Mouse (Mus musculus): Measurements from ENCODE around the gene Rcan2.
"Not testable (repeated sequence)": the region's sequence is repeated elsewhere in the genome, so short reads cannot be mapped to it uniquely, and the experiment has no call there.

Gene Rcan2

DNA sequence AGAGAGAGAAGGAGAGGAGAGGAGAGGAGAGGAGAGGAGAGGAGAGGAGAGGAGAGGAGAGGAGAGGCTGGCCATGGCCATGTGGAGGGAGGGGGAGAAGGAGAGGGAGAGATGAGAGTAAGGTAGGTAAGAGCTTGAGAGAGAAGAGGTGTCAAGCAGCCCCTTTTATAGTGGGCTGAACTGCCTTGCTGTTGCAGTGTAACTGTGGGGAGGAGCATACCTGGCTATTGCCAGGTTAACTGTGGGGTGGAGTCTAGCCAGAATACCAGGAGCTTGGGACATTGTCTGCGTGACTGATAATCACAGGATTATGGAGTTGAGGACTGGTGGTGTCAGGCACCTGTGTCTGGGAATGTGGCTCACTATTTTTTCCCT lies 24.2 kb downstream of the Rcan2 start:
- not testable (repeated sequence) for DNase-seq (ENCODE audit: low read depth, low spot score)

DNA sequence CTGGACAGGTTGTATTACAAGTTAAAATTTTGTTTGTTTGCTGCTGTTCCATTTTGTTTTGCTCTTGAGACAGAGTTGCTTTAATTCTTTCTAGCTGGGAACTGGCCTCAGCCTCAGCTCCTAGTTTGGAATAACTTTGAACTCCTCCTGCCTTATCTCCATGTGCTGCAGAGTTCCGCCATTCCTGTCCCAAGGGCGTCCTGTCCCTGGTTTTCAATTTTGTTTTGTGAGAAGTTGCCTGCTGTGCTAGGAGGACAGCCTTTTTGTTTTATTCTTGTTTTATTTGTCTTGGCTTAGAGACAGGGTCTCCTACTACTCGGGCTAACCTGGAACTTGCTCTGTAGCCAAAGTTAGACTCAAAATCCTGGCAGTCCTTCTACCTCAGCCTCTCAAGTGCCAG lies 26.1 kb downstream of the Rcan2 start:
- no peak for DNase-seq (ENCODE audit: low read depth, low spot score)

DNA sequence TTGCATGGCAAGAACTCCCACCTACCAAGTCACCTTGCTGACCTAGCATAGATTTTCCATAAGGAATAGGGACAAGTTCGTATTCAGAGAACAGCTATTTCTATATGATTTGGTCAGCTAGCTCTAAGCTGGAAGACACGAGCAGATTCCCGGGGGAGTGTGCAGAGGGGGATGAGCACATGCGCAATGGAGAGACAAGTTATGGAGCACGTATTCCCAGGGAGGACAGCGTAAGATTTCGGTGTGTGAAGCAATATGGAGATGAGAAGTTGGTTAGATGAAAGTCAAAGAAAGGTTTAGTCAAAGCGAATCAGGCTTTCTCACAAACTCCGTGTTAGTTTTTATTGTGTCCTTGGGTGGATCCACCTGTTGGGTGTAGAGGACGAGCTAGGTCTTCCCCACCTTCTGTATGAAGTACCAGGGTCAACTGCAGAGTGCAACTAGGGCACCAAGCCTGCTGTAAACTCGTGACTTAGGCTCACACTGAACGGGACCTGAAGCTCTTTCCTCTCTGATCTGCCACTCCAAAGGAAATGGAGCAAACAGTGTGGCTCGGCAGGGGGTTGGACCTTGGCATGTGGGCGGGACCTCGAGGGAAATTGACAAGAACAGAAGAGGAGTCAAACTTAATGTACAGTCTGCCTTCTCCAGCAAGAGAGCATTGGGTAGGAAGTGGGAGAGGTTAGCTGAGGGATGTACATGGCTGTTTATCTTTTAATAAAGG lies 31.4 kb downstream of the Rcan2 start:
- no peak for DNase-seq (ENCODE audit: low read depth, low spot score)

DNA sequence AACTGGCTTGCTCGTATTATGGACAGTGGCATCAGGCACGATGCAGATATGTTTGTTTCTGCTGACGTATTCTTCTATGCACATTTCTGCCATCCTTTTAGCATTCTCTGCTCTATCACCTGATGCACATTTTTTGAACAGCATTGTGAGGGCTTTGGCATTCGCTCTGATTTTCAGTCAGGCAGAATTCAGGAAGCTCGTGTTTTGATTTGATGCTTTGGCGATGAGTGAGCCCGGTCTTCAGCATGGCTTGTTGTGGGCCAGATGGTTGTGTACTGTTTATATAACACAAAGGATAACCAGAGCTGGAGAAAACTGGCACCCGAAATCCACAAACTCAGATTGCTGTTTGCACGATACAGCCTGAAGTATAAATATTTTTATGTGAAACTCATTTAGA lies 39.1 kb downstream of the Rcan2 start:
- no peak for DNase-seq (ENCODE audit: low read depth, low spot score)

DNA sequence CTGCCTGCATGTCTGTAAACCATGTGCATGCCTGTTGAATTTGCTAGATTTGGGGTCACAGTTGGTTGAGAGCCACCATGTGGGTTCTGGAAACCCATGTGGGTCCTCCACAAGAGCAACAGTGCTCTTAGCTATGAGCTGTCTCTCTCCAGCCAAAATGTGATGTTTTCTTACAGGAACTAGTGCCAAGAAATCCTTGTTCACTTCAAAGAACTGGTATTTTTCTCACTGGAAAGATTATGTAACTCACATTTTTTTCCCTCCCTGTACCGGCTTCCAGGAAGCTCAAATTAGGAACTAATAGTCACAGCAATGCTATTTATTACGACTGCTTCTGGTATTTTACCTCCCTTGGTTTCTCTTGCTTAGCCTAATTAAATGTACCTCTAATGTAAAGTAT lies 45.6 kb downstream of the Rcan2 start:
- DNase-seq (ENCODE audit: low read depth, low spot score) = peak; percentile 47

DNA sequence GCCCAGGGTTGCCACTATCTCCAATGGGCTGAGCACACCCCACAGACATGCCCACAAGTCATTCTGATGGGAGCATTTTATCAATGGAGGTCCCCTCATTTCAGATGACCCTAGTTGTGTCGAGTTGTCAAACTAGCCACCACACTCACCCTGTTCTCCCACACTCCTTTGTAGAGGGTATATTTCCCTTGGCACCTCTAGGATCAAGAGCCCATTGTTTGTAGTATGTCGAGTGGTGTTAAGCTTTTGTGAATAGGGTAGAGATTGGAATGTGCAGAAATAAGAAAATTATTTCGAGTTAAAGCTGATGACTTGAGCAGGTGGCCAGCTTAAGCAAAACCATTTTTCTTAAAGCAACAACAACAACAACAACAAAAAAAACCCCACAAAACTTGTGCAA lies 47.8 kb downstream of the Rcan2 start:
- DNase-seq (ENCODE audit: low read depth, low spot score) = no peak

DNA sequence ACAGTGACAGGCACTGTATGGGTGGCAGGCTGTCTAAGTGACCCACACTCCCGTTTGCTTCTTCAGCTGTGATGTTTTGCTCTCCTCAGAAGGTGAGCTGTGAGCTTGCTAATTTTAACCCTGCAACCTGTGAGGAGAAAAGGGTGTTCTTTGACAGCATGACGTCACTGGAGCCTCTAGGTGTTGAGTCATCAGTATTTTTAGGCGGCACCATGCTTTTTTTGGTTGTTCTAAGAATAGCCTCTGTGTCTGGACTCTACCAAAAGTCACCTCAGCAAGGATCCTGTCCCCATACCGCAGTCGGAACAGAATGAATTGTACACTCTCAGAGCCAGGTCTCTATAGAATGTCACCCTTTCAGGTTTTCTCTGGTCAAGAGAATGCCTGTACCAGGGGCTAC lies 54.0 kb downstream of the Rcan2 start:
- peak; percentile 34 for DNase-seq (ENCODE audit: low read depth, low spot score)

DNA sequence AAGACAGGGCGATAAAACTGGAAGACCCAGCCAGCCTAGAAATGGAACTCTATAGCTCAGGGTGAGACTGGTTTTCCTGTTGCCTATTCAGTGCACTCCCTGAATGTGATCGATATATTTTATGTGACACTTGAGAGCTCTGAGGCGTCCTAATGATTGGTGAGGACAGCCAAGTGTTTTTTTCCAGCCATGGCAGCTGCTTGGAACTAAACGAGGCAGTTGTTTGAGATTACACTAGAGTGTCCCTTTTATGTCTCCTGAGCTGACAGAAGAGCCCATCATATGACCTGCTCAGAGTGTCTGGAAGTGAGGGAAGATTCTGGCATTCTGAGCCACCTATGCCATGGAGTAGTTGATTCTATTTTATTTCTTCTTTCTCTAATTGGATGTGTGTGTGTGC lies 54.9 kb downstream of the Rcan2 start:
- no peak for DNase-seq (ENCODE audit: low read depth, low spot score)

DNA sequence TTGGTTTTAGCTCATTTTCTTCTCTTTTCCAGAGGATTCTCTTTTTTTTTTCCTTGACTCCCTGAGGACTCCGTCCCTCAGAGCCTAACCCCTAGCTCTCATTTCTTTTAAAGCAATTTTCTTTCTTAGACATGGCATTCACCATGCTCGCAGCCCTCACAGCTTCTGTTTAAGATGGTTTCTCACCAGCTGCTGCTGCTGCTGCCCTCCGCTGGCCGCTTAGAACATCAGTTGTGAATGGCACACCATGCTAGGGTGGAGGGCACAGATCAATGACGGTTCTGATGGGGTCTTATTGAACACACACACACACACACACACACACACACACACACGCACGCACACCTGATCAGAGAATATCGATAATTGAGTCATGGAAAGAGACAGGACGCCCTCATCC lies 67.7 kb downstream of the Rcan2 start:
- DNase-seq (ENCODE audit: low read depth, low spot score) = no peak

DNA sequence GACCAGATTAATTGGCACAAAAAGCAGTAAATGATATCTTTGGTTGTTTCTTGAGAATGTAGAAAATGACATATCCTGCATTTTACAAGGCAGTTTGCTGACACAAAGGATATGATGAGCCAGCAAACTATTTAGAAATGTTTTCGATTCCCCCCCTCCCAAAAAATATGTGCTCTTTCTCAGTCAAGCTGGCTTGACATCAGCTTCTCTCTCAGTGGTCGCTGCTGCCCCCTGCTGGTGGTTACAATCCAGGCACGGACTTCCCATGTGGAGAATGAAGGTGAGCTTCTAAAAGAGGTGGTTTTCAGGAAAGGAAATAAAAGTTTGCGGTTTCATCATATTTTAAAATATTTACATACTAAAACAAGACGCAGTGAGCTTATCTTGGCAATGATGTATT lies 68.5 kb downstream of the Rcan2 start:
- peak; percentile 41 for DNase-seq (ENCODE audit: low read depth, low spot score)

DNA sequence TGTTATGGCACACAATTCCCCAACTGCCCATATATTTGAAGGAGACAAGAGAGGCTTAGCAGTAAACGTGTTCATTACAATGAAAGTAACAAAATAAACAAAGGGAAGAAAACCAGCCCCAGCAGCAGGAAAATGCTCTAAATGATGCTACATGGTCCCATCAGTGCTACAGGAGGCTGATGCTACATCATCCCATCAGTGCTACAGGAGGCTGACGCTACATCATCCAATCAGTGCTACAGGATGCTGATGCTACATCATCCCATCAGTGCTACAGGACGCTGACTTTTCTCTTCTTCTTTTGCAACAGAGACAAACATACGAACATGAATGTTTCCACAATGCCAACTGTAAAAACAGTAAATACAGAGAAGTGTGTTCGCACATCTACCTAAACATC lies 73.3 kb downstream of the Rcan2 start:
- no peak for DNase-seq (ENCODE audit: low read depth, low spot score)

DNA sequence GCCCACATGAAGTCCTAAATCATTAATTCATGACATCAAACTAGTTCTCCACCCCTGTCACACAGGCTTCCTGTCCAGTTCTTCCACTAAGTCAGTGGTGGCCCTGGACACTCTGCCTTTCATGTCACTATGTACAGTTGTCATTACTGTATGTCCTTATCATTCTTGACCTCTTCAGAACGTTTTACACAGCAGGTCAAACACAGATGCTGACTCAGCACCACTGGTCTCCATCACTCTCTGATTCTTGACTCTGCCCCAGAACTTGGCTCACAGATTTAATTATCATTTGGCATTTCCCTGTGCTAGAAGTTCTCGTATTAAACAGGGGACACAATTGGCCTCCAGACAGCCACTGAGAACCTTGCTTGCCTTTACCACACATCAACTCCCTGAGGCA lies 76.3 kb downstream of the Rcan2 start:
- DNase-seq (ENCODE audit: low read depth, low spot score) = no peak

DNA sequence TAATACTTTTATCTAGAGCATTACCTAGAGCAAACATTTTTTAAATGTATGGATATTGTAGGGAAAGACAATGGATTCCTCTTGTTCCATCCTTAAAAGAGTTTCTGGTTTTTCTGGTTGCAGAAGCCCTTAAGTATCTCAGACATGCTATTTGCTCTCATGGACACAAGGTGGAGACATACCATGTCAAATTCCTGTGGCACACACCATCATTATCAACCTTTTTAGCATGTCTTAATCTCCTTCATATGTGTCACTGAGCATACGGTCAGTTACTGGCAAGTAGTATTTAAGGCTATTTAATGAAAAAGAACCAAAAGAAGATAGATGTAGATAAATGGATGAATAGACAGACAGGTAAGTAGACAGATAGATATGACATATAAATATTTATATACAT lies 81.9 kb downstream of the Rcan2 start:
- DNase-seq (ENCODE audit: low read depth, low spot score) = peak; percentile 42

DNA sequence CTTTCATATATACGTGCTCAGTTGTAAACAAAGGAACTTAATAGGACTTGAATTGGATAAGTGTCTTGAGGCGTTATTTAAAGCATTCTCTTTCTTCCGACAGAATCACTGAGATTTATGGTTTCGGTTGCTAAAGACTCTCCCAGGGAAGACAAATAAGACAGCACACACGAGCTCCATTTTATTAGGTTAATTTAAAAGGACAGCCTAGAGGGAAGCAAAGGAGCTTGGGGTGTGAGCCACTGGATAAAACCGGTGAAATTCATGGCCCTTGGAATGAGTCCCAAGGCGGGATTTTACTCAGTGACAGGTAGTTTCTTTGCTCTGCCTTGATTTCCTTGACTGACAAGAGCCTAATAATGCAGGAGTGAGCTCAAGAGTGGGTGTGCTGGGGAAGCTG lies 85.1 kb downstream of the Rcan2 start:
- no peak for DNase-seq (ENCODE audit: low read depth, low spot score)

DNA sequence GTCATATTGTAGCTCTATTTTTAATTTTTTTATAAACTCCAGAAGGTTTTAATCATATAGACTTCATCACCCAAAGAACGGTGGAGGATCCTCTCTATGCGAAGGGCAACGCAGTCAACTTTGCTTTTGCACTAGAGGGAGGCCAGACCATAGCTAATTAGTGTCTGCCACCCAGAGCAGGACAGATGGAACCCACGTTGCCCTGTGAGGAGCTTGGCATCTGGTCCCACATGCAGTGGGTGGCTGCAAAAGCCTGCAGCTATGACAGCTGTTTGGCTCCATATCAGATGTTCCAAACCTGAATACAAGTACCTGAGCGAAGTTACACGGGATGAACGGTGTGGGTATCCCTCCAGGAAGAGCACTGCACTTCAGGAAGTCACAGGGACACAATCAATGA lies 86.8 kb downstream of the Rcan2 start:
- DNase-seq (ENCODE audit: low read depth, low spot score) = no peak

DNA sequence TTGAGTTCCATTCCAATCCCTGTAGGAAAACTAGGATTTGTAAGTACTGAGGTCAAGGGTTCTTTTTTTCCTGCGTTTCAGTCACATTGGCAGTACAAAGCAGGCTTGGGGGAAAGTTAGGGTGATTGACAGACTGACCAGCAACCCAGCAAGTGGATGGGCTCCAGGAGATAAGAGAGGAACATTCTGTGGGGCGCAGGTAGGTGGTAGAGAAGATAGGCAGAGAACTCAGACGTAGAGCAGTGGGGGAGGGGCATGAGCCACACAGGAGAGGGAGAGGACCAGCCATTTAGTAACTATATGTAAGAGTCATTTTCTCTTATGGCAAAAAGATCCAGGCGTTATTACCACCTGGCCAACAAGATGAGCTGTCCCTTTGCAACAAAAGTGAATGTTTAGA lies 96.2 kb downstream of the Rcan2 start:
- DNase-seq (ENCODE audit: low read depth, low spot score) = no peak

DNA sequence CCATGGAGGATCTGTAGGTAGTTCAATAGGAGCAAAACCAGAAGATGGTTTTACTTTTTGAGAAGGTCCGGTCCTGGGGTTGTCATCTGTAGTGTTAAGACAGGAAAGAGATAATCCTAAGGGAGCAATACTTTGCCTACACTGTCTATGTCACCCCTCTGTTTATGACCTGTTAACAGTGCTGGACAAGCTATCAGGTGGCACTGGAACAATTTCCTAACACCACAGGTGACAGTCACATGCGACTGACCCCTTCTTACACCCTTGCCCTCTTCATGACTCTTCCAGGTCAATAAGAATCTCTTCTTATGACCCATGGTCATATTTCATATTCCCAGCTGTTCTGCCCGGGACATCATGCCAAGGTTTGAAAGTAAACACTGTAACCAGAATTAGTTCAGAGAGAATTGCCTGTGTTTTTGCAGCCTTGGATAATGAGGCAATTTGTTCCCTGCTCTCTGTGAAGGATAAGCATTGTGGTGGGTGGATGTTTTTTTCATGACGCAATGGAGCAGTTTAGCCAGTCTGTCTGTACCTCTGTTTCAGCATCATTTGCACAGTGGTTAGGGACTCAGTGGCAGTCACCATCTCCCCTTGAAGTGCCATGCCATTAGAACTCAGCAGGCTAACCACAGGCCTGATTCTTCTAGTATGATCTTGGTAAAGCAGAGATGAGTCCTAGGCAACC lies 98.4 kb downstream of the Rcan2 start:
- no peak for DNase-seq (ENCODE audit: low read depth, low spot score)

DNA sequence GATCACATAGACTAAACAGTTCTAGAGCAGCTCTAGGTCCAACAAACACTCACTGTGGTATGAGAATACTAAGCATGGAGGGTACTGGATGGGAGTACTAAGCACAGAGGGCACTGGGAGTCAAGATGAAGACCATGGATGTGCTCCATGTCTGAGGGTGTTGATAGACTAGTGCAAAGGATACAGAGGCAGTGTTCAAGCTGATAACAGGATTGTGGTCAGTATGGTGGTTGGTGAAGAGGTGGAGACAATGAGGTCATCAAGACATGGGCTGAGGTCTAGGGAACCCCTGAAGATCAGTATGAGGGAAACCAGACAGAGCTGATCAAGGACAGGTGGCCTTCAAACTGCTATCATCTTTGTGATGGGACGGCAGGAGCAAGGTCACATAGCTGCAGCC lies 99.0 kb downstream of the Rcan2 start:
- DNase-seq (ENCODE audit: low read depth, low spot score) = no peak

DNA sequence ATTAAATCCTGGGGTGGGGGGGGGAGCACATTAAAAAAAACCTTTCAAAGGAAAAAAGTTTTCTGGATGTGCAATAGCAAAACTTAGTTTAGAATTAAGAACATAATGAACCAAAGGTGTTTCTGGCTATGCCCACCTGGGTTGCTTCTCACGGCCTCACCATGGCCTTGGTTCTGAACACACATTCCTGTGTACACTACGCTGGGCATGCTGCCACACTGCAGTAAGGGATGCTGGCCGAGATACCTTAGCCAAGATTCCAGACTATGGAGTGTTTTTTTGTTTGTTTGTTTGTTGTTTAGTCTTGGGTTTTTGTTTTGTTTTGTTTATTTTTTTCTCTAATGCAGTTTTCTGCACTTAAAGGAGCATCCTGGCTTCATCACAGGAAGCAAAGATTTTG lies 100.3 kb downstream of the Rcan2 start:
- no peak for DNase-seq (ENCODE audit: low read depth, low spot score)

DNA sequence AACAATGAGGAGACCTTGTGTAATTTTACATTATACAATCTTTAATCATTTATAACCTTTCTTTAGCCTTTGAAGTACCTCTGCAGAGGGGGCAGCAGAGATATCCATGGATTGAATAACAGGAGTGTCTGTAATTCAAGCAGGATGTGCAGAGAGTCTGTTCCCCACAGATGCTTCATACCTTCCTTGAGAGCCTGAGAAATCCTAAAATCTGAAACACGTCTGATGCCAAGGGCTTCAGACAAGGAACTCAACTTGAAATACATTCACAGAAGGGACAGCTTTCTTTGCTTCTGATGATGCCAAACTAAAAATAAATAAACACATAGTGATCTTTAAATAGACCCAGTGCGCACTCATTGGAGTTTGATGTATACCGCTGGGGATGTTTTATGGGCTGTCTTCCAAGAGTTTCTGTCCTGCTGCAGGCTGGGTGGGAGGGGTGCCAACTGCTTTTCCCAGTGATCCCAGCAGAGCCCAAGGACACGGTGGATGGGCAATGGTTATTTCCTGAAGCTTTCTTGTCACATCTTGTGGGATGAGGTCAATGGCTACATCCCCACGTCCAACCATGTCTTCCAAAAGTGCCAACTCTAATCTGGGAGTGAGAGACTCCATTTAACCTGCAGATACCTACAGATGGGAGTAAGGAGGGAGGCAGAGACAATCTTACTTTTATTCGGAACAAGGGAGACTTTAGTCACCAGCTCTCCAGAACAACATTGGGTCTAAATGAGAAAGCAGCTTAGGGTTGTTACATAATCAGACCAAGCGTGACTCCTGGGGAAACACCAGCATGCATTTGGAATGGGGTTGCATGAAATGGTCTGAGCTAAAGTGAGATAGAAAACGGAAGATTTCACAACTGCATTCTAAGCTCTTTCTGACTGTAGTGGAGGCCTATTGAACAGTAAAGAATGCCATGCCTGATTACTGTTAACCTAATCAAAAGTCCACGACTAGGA lies 102.9 kb downstream of the Rcan2 start:
- DNase-seq (ENCODE audit: low read depth, low spot score) = peak; percentile 55

DNA sequence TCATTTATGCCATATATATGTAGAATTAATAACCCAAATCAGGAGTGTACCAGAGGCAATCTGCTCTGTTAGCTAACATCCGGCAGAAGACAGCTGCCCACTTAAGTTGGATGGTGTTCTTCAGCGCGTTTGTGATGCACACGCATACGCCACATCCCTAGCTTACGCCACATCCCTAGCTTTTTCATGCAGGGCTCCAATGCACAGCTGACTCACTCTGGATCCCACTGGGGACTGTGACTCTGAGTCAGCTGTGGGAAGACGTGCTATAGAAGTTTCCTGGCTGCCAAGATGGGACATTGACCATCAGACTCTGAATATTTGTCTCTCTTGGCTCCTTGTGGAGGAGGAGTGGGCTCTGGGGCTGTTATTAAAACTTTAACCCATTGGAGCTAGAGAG lies 103.7 kb downstream of the Rcan2 start:
- DNase-seq (ENCODE audit: low read depth, low spot score) = peak; percentile 46

DNA sequence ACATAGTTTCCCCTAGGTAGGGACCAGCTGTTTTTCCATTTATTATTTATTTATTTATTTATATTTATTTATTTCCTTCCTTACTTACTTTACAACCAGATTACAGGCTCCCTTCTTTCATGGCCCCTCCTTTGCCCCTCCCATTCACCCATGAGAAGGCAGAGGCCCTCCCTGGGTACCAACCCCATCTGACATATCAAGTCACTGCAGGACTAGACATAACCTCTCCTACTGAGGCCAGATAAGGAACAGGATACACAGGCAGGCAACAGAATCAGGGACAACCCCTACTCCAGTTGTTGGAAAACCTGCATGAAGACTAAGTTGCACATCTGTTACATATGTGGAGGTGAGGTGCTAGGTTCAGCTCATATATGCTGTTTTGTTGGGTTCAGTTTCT lies 105.6 kb downstream of the Rcan2 start:
- DNase-seq (ENCODE audit: low read depth, low spot score) = no peak

DNA sequence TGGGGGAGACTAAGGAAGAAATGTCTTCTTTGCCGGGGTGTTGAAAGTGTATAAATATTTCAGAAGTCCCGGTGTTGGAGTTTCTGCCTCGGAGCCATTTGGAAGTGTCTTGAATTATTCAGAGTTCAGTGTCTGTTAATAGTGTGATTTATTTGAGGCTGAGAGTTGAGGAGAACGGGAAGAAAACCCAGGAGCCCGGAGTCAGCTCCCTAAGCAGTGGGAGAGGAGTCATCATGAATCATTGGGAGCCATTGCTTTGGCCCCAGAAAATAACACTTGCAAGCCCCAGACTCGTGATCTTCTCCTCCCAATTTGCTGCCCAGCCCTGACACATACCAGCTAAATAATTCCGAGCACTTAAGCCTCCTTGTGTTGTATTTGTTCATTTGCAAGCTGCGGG lies 115.0 kb downstream of the Rcan2 start:
- no peak for DNase-seq (ENCODE audit: low read depth, low spot score)

Measured in telencephalon, adult 2 months (tissue).